Mouse (Mus musculus) MEL (cell line): Measurements from ENCODE around the gene Map3k3. TPM values are rescaled to one million over a fixed set of nuclear protein-coding genes. Genes with fewer than 3 reads are reported as not detected.

ENCODE experiments used
- DNase-seq: peaks from one replicate; pipeline ENCODE4 v3.0.0; 2011; ENCODE audit warnings: low read depth, low spot score
- H3K27ac ChIP-seq: 2 replicates; pipeline ENCODE4 v1.5.1; 2012; ENCODE audit warnings: low read depth, mild to moderate bottlenecking, control low read depth, low read length, moderate library complexity; ENCODE audit not compliant: control insufficient read depth
- H3K27me3 ChIP-seq, 2 experiments: fragments of 150-350 bp in 1 of 2; sonication (generic) in 1 of 2; 2 replicates each; pipeline ENCODE4 v1.6.1; 2012; ENCODE audit warnings: low read length in 2 of 2, mild to moderate bottlenecking in 2 of 2, improper control_type of control experiment in 1 of 2, moderate library complexity in 1 of 2; ENCODE audit not compliant: insufficient read depth in 2 of 2, control insufficient read depth in 1 of 2
- H3K36me3 ChIP-seq, 2 experiments: 2 replicates each; pipeline ENCODE4 v1.6.1; 2012 to 2014; ENCODE audit warnings: low read length in 2 of 2, improper control_type of control experiment in 1 of 2, inconsistent platforms in 1 of 2, mild to moderate bottlenecking in 1 of 2; ENCODE audit not compliant: insufficient read depth in 2 of 2, control insufficient read depth in 1 of 2
- H3K4me1 ChIP-seq, 2 experiments: fragments of 150-350 bp in 1 of 2; sonication (generic) in 1 of 2; 2 replicates each; pipeline ENCODE4 v1.6.1; 2012; ENCODE audit warnings: low read length in 2 of 2, improper control_type of control experiment in 1 of 2, mild to moderate bottlenecking in 1 of 2; ENCODE audit not compliant: insufficient read depth in 2 of 2, control insufficient read depth in 1 of 2
- H3K4me3 ChIP-seq, 2 experiments: fragments of 150-350 bp in 1 of 2; sonication (generic) in 1 of 2; 2 replicates each; pipeline ENCODE4 v1.5.1; 2012; ENCODE audit warnings: low read depth in 2 of 2, low read length in 2 of 2, mild to moderate bottlenecking in 2 of 2, moderate library complexity in 2 of 2, control low read depth in 1 of 2, improper control_type of control experiment in 1 of 2; ENCODE audit not compliant: control insufficient read depth in 1 of 2, insufficient read depth in 1 of 2
- H3K79me2 ChIP-seq: 2 replicates; pipeline ENCODE4 v1.6.1; 2012; ENCODE audit warnings: mild to moderate bottlenecking, low read length, moderate library complexity; ENCODE audit not compliant: control insufficient read depth, poor library complexity, insufficient read depth
- H3K9ac ChIP-seq: 2 replicates; pipeline ENCODE4 v1.6.1; 2012; ENCODE audit warnings: low read depth, mild to moderate bottlenecking, control low read depth, low read length, moderate library complexity; ENCODE audit not compliant: control insufficient read depth, poor library complexity, severe bottlenecking
- H3K9me3 ChIP-seq: fragments of 150-350 bp; sonication (generic); replicated peaks from 2 replicates; pipeline ENCODE4 v1.6.1; 2012; ENCODE audit warnings: mild to moderate bottlenecking, low read length, improper control_type of control experiment, moderate library complexity; ENCODE audit not compliant: insufficient read depth
- CHD1 ChIP-seq: IDR thresholded peaks from 2 replicates; pipeline ENCODE4 v1.6.1; 2012; ENCODE audit warnings: low read depth, mild to moderate bottlenecking, inconsistent platforms, low read length, improper control_type of control experiment
- CTCF ChIP-seq, 3 experiments: IDR thresholded peaks in 2 of 3; conservative IDR thresholded peaks in 1 of 3; 2 replicates each; pipeline ENCODE4 v1.5.1; 2011 to 2012; ENCODE audit warnings: low read length in 3 of 3, low read depth in 2 of 3, mild to moderate bottlenecking in 2 of 3, improper control_type of control experiment in 1 of 3, inconsistent platforms in 1 of 3, mixed read lengths in 1 of 3, moderate library complexity in 1 of 3; ENCODE audit not compliant: control insufficient read depth in 1 of 3, insufficient read depth in 1 of 3, poor library complexity in 1 of 3, severe bottlenecking in 1 of 3
- E2F4 ChIP-seq: IDR thresholded peaks from 2 replicates; pipeline ENCODE4 v1.6.1; 2011; ENCODE audit warnings: low read depth, low read length, improper control_type of control experiment, borderline replicate concordance
- ELF1 ChIP-seq: IDR thresholded peaks from 2 replicates; pipeline ENCODE4 v1.6.1; 2014; ENCODE audit warnings: low read depth, mild to moderate bottlenecking, inconsistent platforms, low read length, improper control_type of control experiment, moderate library complexity
- GABPA ChIP-seq: IDR thresholded peaks from 2 replicates; pipeline ENCODE4 v1.6.1; 2012; ENCODE audit warnings: low read depth, mild to moderate bottlenecking, inconsistent platforms, low read length, improper control_type of control experiment, moderate library complexity
- GATA1 ChIP-seq: IDR thresholded peaks from 2 replicates; pipeline ENCODE4 v1.6.1; 2011; ENCODE audit warnings: low read depth, low read length, improper control_type of control experiment
- HCFC1 ChIP-seq: IDR thresholded peaks from 2 replicates; pipeline ENCODE4 v1.6.1; 2012; ENCODE audit warnings: low read depth, mild to moderate bottlenecking, inconsistent platforms, low read length, improper control_type of control experiment, moderate library complexity
- JUND ChIP-seq: IDR thresholded peaks from 2 replicates; pipeline ENCODE4 v1.6.1; 2011; ENCODE audit warnings: low read depth, mild to moderate bottlenecking, improper control_type of control experiment, low read length
- KAT2A ChIP-seq: conservative IDR thresholded peaks from 2 replicates; pipeline ENCODE4 v1.6.1; 2012; ENCODE audit warnings: low read depth, low read length, improper control_type of control experiment, inconsistent platforms
- MAFK ChIP-seq: IDR thresholded peaks from 2 replicates; pipeline ENCODE4 v1.6.1; 2011; ENCODE audit warnings: low read depth, mild to moderate bottlenecking, low read length, improper control_type of control experiment, borderline replicate concordance
- MAZ ChIP-seq: IDR thresholded peaks from 2 replicates; pipeline ENCODE4 v1.6.1; 2012; ENCODE audit warnings: low read depth, mild to moderate bottlenecking, inconsistent platforms, low read length, improper control_type of control experiment
- MEF2A ChIP-seq: IDR thresholded peaks from 2 replicates; pipeline ENCODE4 v1.6.1; 2014; ENCODE audit warnings: low read depth, mild to moderate bottlenecking, inconsistent platforms, low read length, improper control_type of control experiment; ENCODE audit not compliant: poor library complexity, insufficient replicate concordance, severe bottlenecking; ENCODE audit errors: extremely low read depth
- MXI1 ChIP-seq: IDR thresholded peaks from 2 replicates; pipeline ENCODE4 v1.6.1; 2011; ENCODE audit warnings: mild to moderate bottlenecking, low read depth, low read length, improper control_type of control experiment
- MYB ChIP-seq: IDR thresholded peaks from 2 replicates; pipeline ENCODE4 v1.6.1; 2011; ENCODE audit warnings: mild to moderate bottlenecking, low read depth, low read length, improper control_type of control experiment
- MYC ChIP-seq: IDR thresholded peaks from 2 replicates; pipeline ENCODE4 v1.6.1; 2011; ENCODE audit warnings: low read depth, mild to moderate bottlenecking, low read length, improper control_type of control experiment, moderate library complexity
- NRF1 ChIP-seq: IDR thresholded peaks from 2 replicates; pipeline ENCODE4 v1.6.1; 2014; ENCODE audit warnings: low read depth, mild to moderate bottlenecking, inconsistent platforms, low read length, improper control_type of control experiment, moderate library complexity; ENCODE audit not compliant: poor library complexity, insufficient read depth, severe bottlenecking
- POLR2A ChIP-seq, 2 experiments: IDR thresholded peaks; 2 replicates each; pipeline ENCODE4 v1.6.1; 2011 to 2012; ENCODE audit warnings: low read length in 2 of 2, mild to moderate bottlenecking in 2 of 2, control low read depth in 1 of 2, improper control_type of control experiment in 1 of 2, low read depth in 1 of 2, moderate library complexity in 1 of 2; ENCODE audit not compliant: control insufficient read depth in 1 of 2, insufficient read depth in 1 of 2, poor library complexity in 1 of 2
- POLR2AphosphoS5 ChIP-seq: IDR thresholded peaks from 2 replicates; pipeline ENCODE4 v1.6.1; 2012; ENCODE audit warnings: low read depth, borderline replicate concordance, mild to moderate bottlenecking, inconsistent platforms, low read length, moderate library complexity, mixed read lengths
- RAD21 ChIP-seq: IDR thresholded peaks from 2 replicates; pipeline ENCODE4 v1.6.1; 2011; ENCODE audit warnings: mild to moderate bottlenecking, low read depth, low read length, improper control_type of control experiment
- SIN3A ChIP-seq: IDR thresholded peaks from 2 replicates; pipeline ENCODE4 v1.6.1; 2012; ENCODE audit warnings: low read length, improper control_type of control experiment, inconsistent platforms
- SMC3 ChIP-seq: IDR thresholded peaks from 2 replicates; pipeline ENCODE4 v1.6.1; 2011; ENCODE audit warnings: low read depth, low read length, improper control_type of control experiment
- TAL1 ChIP-seq: IDR thresholded peaks from 2 replicates; pipeline ENCODE4 v1.6.1; 2012; ENCODE audit warnings: mild to moderate bottlenecking, inconsistent platforms, low read length, moderate library complexity, mixed read lengths
- TBP ChIP-seq: IDR thresholded peaks from 2 replicates; pipeline ENCODE4 v1.8.0; 2011; ENCODE audit warnings: low read depth, low read length, improper control_type of control experiment
- TCF12 ChIP-seq: IDR thresholded peaks from 2 replicates; pipeline ENCODE4 v1.6.1; 2014; ENCODE audit warnings: low read depth, mild to moderate bottlenecking, inconsistent platforms, low read length, improper control_type of control experiment, moderate library complexity
- USF1 ChIP-seq: IDR thresholded peaks from 2 replicates; pipeline ENCODE4 v1.6.1; 2014; ENCODE audit warnings: low read depth, mild to moderate bottlenecking, inconsistent platforms, low read length, improper control_type of control experiment, moderate library complexity
- ZC3H11A ChIP-seq: IDR thresholded peaks from 2 replicates; pipeline ENCODE4 v1.6.1; 2012; ENCODE audit warnings: low read depth, mild to moderate bottlenecking, inconsistent platforms, low read length, improper control_type of control experiment
- ZKSCAN1 ChIP-seq: IDR thresholded peaks from 2 replicates; pipeline ENCODE4 v1.6.1; 2012; ENCODE audit warnings: low read depth, mild to moderate bottlenecking, inconsistent platforms, low read length, improper control_type of control experiment, moderate library complexity
- ZNF384 ChIP-seq: IDR thresholded peaks from 2 replicates; pipeline ENCODE4 v1.6.1; 2012; ENCODE audit warnings: low read depth, mild to moderate bottlenecking, inconsistent platforms, low read length, improper control_type of control experiment
- polyA plus RNA-seq, 2 experiments: library from polyadenylated mRNA; stranded (reverse) in 1 of 2; unstranded in 1 of 2; fragments of >175 nt in 1 of 2; fragments of >200 nt in 1 of 2; gene quantifications; 2 replicates each; pipeline versions ENCODE4 v1.2.1 to v1.2.4; 2012; ENCODE audit warnings: low replicate concordance in 2 of 2, low read depth in 1 of 2; ENCODE audit not compliant: insufficient read length in 2 of 2, insufficient read depth in 1 of 2, missing spikeins in 1 of 2
- total RNA-seq: library from RNA; depleted of rRNA; stranded (reverse); fragments of 300-350 nt; gene quantifications from 2 replicates; pipeline ENCODE4 v1.2.3, GENCODE M21; 2012

The Map3k3 gene
- total and polyA plus RNA-seq, 3 experiments: 10.5 to 14.3 TPM; not detected in 1

- no peak for TF ChIP-seq RAD21
- no peak; the same call in 1 of the 2 replicates for TF ChIP-seq TCF12
- no peak for TF ChIP-seq CHD1
- no peak for TF ChIP-seq SIN3A
Observed at GRCm38 (mm10) chr11:106073774-106074173, 10.6 kb upstream of the Map3k3 start (continued).

GRCm38 (mm10) chr11:106076321-106076720 is 8.1 kb upstream of the Map3k3 start:
- no peak overlapping the region for H3K27ac ChIP-seq
- DNase-seq: peak; percentile 93
- no peak overlapping the region for H3K9ac ChIP-seq
- H3K4me1 ChIP-seq: peaks cover 2 to 3% of the 10 kb centered on the region in 2 experiments; a peak in 2 of 4 replicates
- H3K9me3 ChIP-seq: no peaks in the 10 kb centered on the region
- no peaks in the 10 kb centered on the region for H3K27me3 ChIP-seq
- peaks cover 0 to 8% of the 10 kb centered on the region in 2 experiments; a peak in 2 of 4 replicates for H3K36me3 ChIP-seq
- TF ChIP-seq NRF1 (no peak), TCF12 (no peak; the same call in 1 of the 2 replicates), USF1 (no peak), CTCF (IDR thresholded peaks at IDR 0.05 in 2 of 3, conservative IDR thresholded peaks at IDR 0.05 in 1 of 3; ENCODE audit: control insufficient read depth in 1 of 3, insufficient read depth in 1 of 3, low read depth in 2 of 3, low read length in 3 of 3, poor library complexity in 1 of 3, severe bottlenecking in 1 of 3) (peak in 2 of 3 experiments; percentile 88 to 96), HCFC1 (peak; percentile 29; the same call in 1 of the 2 replicates), MAFK (no peak), MYC (no peak), TAL1 (no peak), MEF2A (no peak), ZKSCAN1 (no peak), GABPA (no peak), E2F4 (no peak), POLR2AphosphoS5 (no peak), ZC3H11A (peak; percentile 89), JUND (no peak), ELF1 (no peak), MXI1 (no peak), SIN3A (no peak), KAT2A (no peak), MAZ (no peak), TBP (0 out of 2 replicates have a peak, but pooled peaks have one; percentile 43), RAD21 (peak; percentile 86), GATA1 (0 out of 2 replicates have a peak, but pooled peaks have one; percentile 9), MYB (peak; percentile 27; the same call in 1 of the 2 replicates), SMC3 (peak; percentile 98), CHD1 (no peak), POLR2A (IDR thresholded peaks at IDR 0.05; ENCODE audit: control insufficient read depth in 1 of 2, insufficient read depth in 1 of 2, low read depth in 1 of 2, low read length in 2 of 2, poor library complexity in 1 of 2) (no peak), ZNF384 (no peak; the same call in 1 of the 2 replicates)
- no peak overlapping the region for H3K4me3 ChIP-seq
- H3K79me2 ChIP-seq: no peaks in the 10 kb centered on the region
